Mouse (Mus musculus): ENCODE measurements around the gene Phc3.
A peak's percentile ranks its signal among the peaks of the same experiment; 100 is the strongest.

Gene Phc3

GRCm38 (mm10) chr3:30976991-30977603 is 7.9 kb upstream of the Phc3 start:
- DNase-seq (ENCODE audit: low spot score) = no peak

- DNase-seq (ENCODE audit: low spot score) = peak; percentile 68
Observed at GRCm38 (mm10) chr3:30975102-30975754, 6.0 kb upstream of the Phc3 start.

- peak; percentile 67 for DNase-seq (ENCODE audit: low spot score)
Observed at GRCm38 (mm10) chr3:30968531-30969092, 603 bp downstream of the Phc3 start.

GRCm38 (mm10) chr3:30965644-30966043 is 3.6 kb downstream of the Phc3 start:
- DNase-seq (ENCODE audit: low spot score) = no peak

- no peak for DNase-seq (ENCODE audit: low spot score)
Observed at GRCm38 (mm10) chr3:30964216-30964615, 5.0 kb downstream of the Phc3 start.

GRCm38 (mm10) chr3:30963100-30963499 is 6.1 kb downstream of the Phc3 start:
- no peak for DNase-seq (ENCODE audit: low spot score)

- DNase-seq (ENCODE audit: low spot score) = no peak
Observed at GRCm38 (mm10) chr3:30959868-30960831, 9.1 kb downstream of the Phc3 start.

- DNase-seq (ENCODE audit: low spot score) = no peak
Observed at GRCm38 (mm10) chr3:30958709-30959108, 10.5 kb downstream of the Phc3 start.

- DNase-seq (ENCODE audit: low spot score) = no peak
Observed at GRCm38 (mm10) chr3:30956327-30956726, 12.9 kb downstream of the Phc3 start.

GRCm38 (mm10) chr3:30952273-30953070 is 16.7 kb downstream of the Phc3 start:
- no peak for DNase-seq (ENCODE audit: low spot score)

- DNase-seq (ENCODE audit: low spot score) = no peak
Observed at GRCm38 (mm10) chr3:30951652-30952051, 17.6 kb downstream of the Phc3 start.

- DNase-seq (ENCODE audit: low spot score) = no peak
Observed at GRCm38 (mm10) chr3:30934384-30934783, 34.8 kb downstream of the Phc3 start.

GRCm38 (mm10) chr3:30929828-30930227 is 39.4 kb downstream of the Phc3 start:
- DNase-seq (ENCODE audit: low spot score) = no peak

GRCm38 (mm10) chr3:30927664-30928063 is 41.6 kb downstream of the Phc3 start:
- no peak for DNase-seq (ENCODE audit: low spot score)

- DNase-seq (ENCODE audit: low spot score) = no peak
Observed at GRCm38 (mm10) chr3:30917160-30917559, 52.1 kb downstream of the Phc3 start.

- DNase-seq (ENCODE audit: low spot score) = no peak
Observed at GRCm38 (mm10) chr3:30904658-30905057, 64.6 kb downstream of the Phc3 start.

GRCm38 (mm10) chr3:30899407-30899806 is 69.8 kb downstream of the Phc3 start:
- no peak for DNase-seq (ENCODE audit: low spot score)

GRCm38 (mm10) chr3:30896721-30897120 is 72.5 kb downstream of the Phc3 start:
- DNase-seq (ENCODE audit: low spot score) = no peak

GRCm38 (mm10) chr3:30889014-30889413 is 80.2 kb downstream of the Phc3 start:
- no peak for DNase-seq (ENCODE audit: low spot score)

- no peak for DNase-seq (ENCODE audit: low spot score)
Observed at GRCm38 (mm10) chr3:30887449-30887848, 81.8 kb downstream of the Phc3 start.

GRCm38 (mm10) chr3:30876709-30877108 is 92.5 kb downstream of the Phc3 start:
- no peak for DNase-seq (ENCODE audit: low spot score)

GRCm38 (mm10) chr3:30869995-30870394 is 99.2 kb downstream of the Phc3 start:
- no peak for DNase-seq (ENCODE audit: low spot score)

Data from embryo, embryonic 10 days (tissue).